Mouse (Mus musculus) midbrain, embryonic 14.5 days (tissue): Measurements from ENCODE around the gene Zc3h4. TPM values are rescaled to one million over a fixed set of nuclear protein-coding genes. Genes with fewer than 3 reads are reported as not detected.

Source experiments
- ATAC-seq: fragments of 200-750 bp; cut with Nextera tagmentation; 2 replicates; pipeline ENCODE4 v1.8.0; 2017; ENCODE audit warnings: moderate number of reproducible peaks, moderate library complexity; ENCODE audit not compliant: low FRiP score, low TSS enrichment
- DNase-seq: peaks from one replicate; pipeline ENCODE4 v3.0.0-alpha.2; 2015
- H3K27ac ChIP-seq: fragments of 300-500 bp; sonication (generic); replicated peaks from 2 replicates; pipeline ENCODE4 v1.5.1; 2014; ENCODE audit warnings: mild to moderate bottlenecking, low read depth, low read length, moderate library complexity
- H3K27me3 ChIP-seq: fragments of 300-500 bp; sonication (generic); 2 replicates; pipeline ENCODE4 v1.6.1; 2014; ENCODE audit warnings: low read length, control low read depth, mixed read lengths; ENCODE audit not compliant: control insufficient read depth, insufficient read depth
- H3K36me3 ChIP-seq: fragments of 300-500 bp; sonication (generic); 2 replicates; pipeline ENCODE4 v1.6.1; 2014; ENCODE audit warnings: low read length, control low read depth; ENCODE audit not compliant: control insufficient read depth, insufficient read depth
- H3K4me1 ChIP-seq: fragments of 300-500 bp; sonication (generic); 2 replicates; pipeline ENCODE4 v1.6.1; 2014; ENCODE audit warnings: mild to moderate bottlenecking, antibody characterized with exemption, low read length, control low read depth; ENCODE audit not compliant: control insufficient read depth, insufficient read depth
- H3K4me2 ChIP-seq: fragments of 300-500 bp; sonication (generic); 2 replicates; pipeline ENCODE4 v1.6.1; 2014; ENCODE audit warnings: mild to moderate bottlenecking, low read length, moderate library complexity
- H3K4me3 ChIP-seq: fragments of 300-500 bp; sonication (generic); replicated peaks from 2 replicates; pipeline ENCODE4 v1.5.1; 2014; ENCODE audit warnings: low read depth, low read length
- H3K9ac ChIP-seq: fragments of 300-500 bp; sonication (generic); replicated peaks from 2 replicates; pipeline ENCODE4 v1.6.1; 2014; ENCODE audit warnings: mild to moderate bottlenecking, low read length, moderate library complexity
- H3K9me3 ChIP-seq: fragments of 300-500 bp; sonication (generic); 2 replicates; pipeline ENCODE4 v1.6.1; 2016; ENCODE audit warnings: low read length, control low read depth, mixed read lengths; ENCODE audit not compliant: control insufficient read depth
- WGBS: fragments of 180-500 bp; shearing (Covaris S2); extraction: QIAGEN DNeasy Blood & Tissue Kit; methylation state at CpG from one replicate; pipeline ENCODE4 v1.1.7; 2014; 5-methylcytosine and 5-hydroxymethylcytosine counted together
- polyA plus RNA-seq: library from polyadenylated mRNA; unstranded; fragments of >200 nt; fragmentation: Nextera tagmentation; extraction: Ambion mirVana; gene quantifications from 2 replicates; pipeline ENCODE4 v1.2.1, GENCODE M21; 2014

Zc3h4 gene
- polyA plus RNA-seq, result 17.1 and 19.2 TPM in 2 replicates

GRCm38 (mm10) chr7:16400689-16401611, at the start of gene Zc3h4:
Zc3h4 (plus strand) TSS chr7:16400910.
- Histone ChIP-seq H3K4me1 (peaks cover 34% of the 10 kb centered on the region), H3K4me2 (peak within 1 kb of the TSS; percentile 77), H3K9ac (peak within 1 kb of the TSS; percentile 100), H3K9me3 (no peaks in the 10 kb centered on the region), H3K4me3 (peak within 1 kb of the TSS; percentile 95), H3K27me3 (no peaks in the 10 kb centered on the region), H3K27ac (peak within 1 kb of the TSS; percentile 100), H3K36me3 (no peaks in the 10 kb centered on the region)
- ATAC-seq (peak; percentile 53), DNase-seq (peak; percentile 95)
- WGBS, result under 1% methylated on average over 79 of the region's 85 CpGs

- ATAC-seq, result no peak
- no peak for DNase-seq
- WGBS, result 97% methylated on average over 3 of the region's 3 CpGs
- Histone ChIP-seq H3K36me3 (peaks cover 63% of the 10 kb centered on the region), H3K9ac (no peak overlapping the region), H3K27me3 (no peaks in the 10 kb centered on the region), H3K9me3 (no peaks in the 10 kb centered on the region), H3K4me2 (no peak overlapping the region), H3K4me3 (no peak overlapping the region), H3K4me1 (no peaks in the 10 kb centered on the region), H3K27ac (no peak overlapping the region)
Measured at GRCm38 (mm10) chr7:16355854-16356594, 44.7 kb upstream of the Zc3h4 start.

GRCm38 (mm10) chr7:16357602-16358001, 43.1 kb upstream of the Zc3h4 start:
- Histone ChIP-seq H3K36me3 (peaks cover 63% of the 10 kb centered on the region), H3K27ac (no peak overlapping the region)

GRCm38 (mm10) chr7:16364319-16364718, 36.4 kb upstream of the Zc3h4 start:
- no peak overlapping the region for H3K4me2 ChIP-seq
- H3K4me1 ChIP-seq, result peaks cover 5% of the 10 kb centered on the region; the same call in 1 of the 2 replicates
- no peaks in the 10 kb centered on the region; the same call in 1 of the 2 replicates for H3K27me3 ChIP-seq
- H3K4me3 ChIP-seq, result no peak overlapping the region
- peaks cover 68% of the 10 kb centered on the region for H3K36me3 ChIP-seq
- H3K9me3 ChIP-seq, result no peaks in the 10 kb centered on the region
- ATAC-seq (no peak), DNase-seq (no peak)
- no peak overlapping the region for H3K9ac ChIP-seq
- WGBS, result 91% methylated on average over 1 of the region's 1 CpGs
- no peak overlapping the region for H3K27ac ChIP-seq

More at GRCm38 (mm10) chr7:16357602-16358001, 43.1 kb upstream of the Zc3h4 start:
- H3K4me3 ChIP-seq, result no peak overlapping the region
- H3K9ac ChIP-seq, result no peak overlapping the region
- DNase-seq, result no peak
- whole genome bisulfite sequencing, result 93% methylated on average over 3 of the region's 3 CpGs
- H3K4me2 ChIP-seq, result no peak overlapping the region
- no peaks in the 10 kb centered on the region for H3K9me3 ChIP-seq
- ATAC-seq, result no peak
- H3K27me3 ChIP-seq, result no peaks in the 10 kb centered on the region
- no peaks in the 10 kb centered on the region for H3K4me1 ChIP-seq

GRCm38 (mm10) chr7:16364901-16365500, 35.7 kb upstream of the Zc3h4 start:
- H3K9me3 ChIP-seq, result no peaks in the 10 kb centered on the region
- peaks cover 5% of the 10 kb centered on the region; the same call in 1 of the 2 replicates for H3K4me1 ChIP-seq
- H3K27ac ChIP-seq, result peak overlapping the region; percentile 55
- ATAC-seq (no peak), DNase-seq (peak; percentile 42)
- H3K36me3 ChIP-seq, result peaks cover 74% of the 10 kb centered on the region
- no peak overlapping the region for H3K4me3 ChIP-seq
- H3K4me2 ChIP-seq, result no peak overlapping the region
- no peak overlapping the region for H3K9ac ChIP-seq
- WGBS, result 7% methylated on average over 4 of the region's 4 CpGs
- no peaks in the 10 kb centered on the region; the same call in 1 of the 2 replicates for H3K27me3 ChIP-seq

- H3K9me3 ChIP-seq, result no peaks in the 10 kb centered on the region
- no peak overlapping the region for H3K9ac ChIP-seq
- DNase-seq (no peak), ATAC-seq (no peak)
- peaks cover 5% of the 10 kb centered on the region; the same call in 1 of the 2 replicates for H3K4me1 ChIP-seq
- H3K27me3 ChIP-seq, result no peaks in the 10 kb centered on the region; the same call in 1 of the 2 replicates
- peaks cover 80% of the 10 kb centered on the region for H3K36me3 ChIP-seq
- H3K27ac ChIP-seq, result no peak overlapping the region
- H3K4me2 ChIP-seq, result no peak overlapping the region
- 77% methylated on average over 10 of the region's 10 CpGs for WGBS
- H3K4me3 ChIP-seq, result no peak overlapping the region
Measured at GRCm38 (mm10) chr7:16366133-16366646, 34.5 kb upstream of the Zc3h4 start.

GRCm38 (mm10) chr7:16366669-16367068, 34.0 kb upstream of the Zc3h4 start:
- DNase-seq (no peak), ATAC-seq (no peak)
- no peak overlapping the region for H3K4me2 ChIP-seq
- H3K27ac ChIP-seq, result no peak overlapping the region
- H3K9me3 ChIP-seq, result no peaks in the 10 kb centered on the region
- WGBS, result 91% methylated on average over 4 of the region's 4 CpGs
- H3K27me3 ChIP-seq, result no peaks in the 10 kb centered on the region; the same call in 1 of the 2 replicates
- H3K36me3 ChIP-seq, result peaks cover 77% of the 10 kb centered on the region
- H3K4me3 ChIP-seq, result no peak overlapping the region
- no peak overlapping the region for H3K9ac ChIP-seq
- H3K4me1 ChIP-seq, result peaks cover 5% of the 10 kb centered on the region; the same call in 1 of the 2 replicates

- ATAC-seq, result no peak
- Histone ChIP-seq H3K4me2 (no peak overlapping the region), H3K27ac (no peak overlapping the region), H3K36me3 (peaks cover 68% of the 10 kb centered on the region), H3K9ac (no peak overlapping the region), H3K4me3 (no peak overlapping the region), H3K4me1 (peaks cover 5% of the 10 kb centered on the region; the same call in 1 of the 2 replicates), H3K9me3 (no peaks in the 10 kb centered on the region), H3K27me3 (no peaks in the 10 kb centered on the region; the same call in 1 of the 2 replicates)
- WGBS, result 99% methylated on average over 2 of the region's 2 CpGs
- DNase-seq, result no peak
Measured at GRCm38 (mm10) chr7:16368835-16369234, 31.9 kb upstream of the Zc3h4 start.
